Mouse (Mus musculus): ENCODE measurements around the gene Aqp7.

Gene Aqp7

DNA sequence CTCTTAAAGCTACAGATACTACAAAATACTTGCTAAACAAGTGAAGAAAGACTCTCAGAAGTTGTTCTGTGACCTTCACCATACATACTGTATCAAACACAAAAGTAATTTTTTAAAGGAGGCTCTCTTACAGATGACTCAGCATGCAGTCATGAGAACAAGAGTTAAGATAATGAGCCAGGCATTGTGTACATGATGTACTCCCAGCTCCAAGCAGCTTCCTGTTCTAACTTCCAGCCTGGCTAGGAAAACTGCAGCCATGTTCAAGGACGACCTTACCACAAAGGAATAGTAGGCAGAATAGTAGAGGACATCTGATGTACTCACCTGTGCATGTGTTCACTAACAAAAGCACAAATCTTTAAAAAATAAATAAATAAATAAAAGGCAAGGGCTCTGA is 47.7 kb downstream of the Aqp7 start:
- no peak for DNase-seq (ENCODE audit: low spot score)

DNA sequence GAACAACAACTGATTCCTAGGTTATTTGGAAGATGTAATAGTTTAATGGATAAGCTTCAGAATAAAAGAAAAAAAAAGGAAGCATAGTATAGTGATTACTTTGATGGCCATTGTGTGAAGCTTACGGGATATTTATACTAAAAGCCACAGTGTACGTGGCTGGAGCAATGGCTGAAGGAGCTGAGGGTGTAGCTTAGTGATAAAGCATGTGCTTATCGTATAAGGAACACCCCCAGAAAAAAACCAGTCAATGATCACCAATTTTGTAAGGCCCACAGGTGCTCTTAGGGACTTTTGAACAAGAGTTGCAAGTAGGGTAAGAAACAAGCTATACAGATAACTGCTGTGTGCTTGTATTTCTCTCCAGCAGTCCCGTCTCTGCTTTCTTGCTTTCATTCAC is 50.0 kb downstream of the Aqp7 start:
- no peak for DNase-seq (ENCODE audit: low spot score)

DNA sequence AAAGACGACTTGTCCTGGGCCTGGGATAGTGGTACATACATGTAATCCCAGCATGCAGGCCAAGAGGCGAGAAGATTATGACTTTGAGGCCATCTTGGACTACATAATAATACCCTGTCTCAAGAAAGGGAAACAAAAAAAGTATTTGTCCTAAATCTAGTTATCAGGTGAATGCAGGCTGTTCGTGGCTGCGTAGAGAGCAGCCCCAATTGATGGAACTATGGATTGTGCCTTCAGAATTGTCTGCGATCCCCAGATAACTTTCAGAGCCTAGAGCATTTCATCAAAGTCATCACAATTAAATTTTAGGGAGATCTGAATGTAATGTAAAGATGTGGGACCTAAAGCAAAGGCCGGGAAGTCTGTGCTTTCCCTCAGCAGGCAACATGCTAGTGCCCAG is 51.6 kb downstream of the Aqp7 start:
- no peak for DNase-seq (ENCODE audit: low spot score)

DNA sequence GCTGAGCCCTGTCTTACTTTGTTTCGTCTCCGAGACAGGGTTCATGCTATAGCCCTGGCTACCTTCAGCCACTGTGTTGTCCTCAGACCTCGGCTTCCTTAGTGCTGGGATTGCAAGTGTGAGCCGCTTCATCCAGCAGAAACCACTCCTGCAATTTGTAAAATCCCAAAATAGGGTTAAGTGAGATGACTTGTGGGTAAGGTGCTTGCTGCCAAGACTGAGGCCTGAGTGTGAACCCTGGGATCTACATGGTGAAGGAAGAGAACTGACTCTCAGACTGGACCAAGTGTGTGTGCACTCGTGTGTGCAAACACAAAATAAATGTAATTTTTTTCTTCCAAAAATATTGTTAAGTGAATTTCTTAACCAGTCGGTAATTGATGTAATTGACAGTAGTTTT is 58.3 kb downstream of the Aqp7 start:
- DNase-seq (ENCODE audit: low spot score): no peak

DNA sequence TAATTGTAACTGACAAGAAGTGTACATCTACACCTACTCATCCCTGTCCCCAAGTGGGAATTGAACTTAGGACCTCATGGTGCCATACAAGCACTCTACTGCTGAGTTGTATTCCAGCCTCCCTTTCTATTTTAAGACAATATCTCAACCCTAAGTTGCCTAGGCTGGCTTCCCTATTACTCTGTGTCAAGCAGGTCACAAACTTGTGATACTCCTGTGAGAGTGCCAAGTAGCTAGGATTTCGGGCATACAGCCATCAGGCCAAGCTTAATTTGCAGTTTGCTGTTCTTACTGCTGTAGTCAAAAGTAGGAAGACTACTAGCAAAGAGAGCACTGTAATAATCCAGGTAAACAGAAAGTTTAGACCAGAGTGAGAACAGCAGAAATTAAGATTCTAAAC is 64.3 kb downstream of the Aqp7 start:
- no peak for DNase-seq (ENCODE audit: low spot score)

All from urinary bladder, postnatal 25 days (tissue).